8 mouse cellular contexts compared by ENCODE assay signal in the genomic region with DNA sequence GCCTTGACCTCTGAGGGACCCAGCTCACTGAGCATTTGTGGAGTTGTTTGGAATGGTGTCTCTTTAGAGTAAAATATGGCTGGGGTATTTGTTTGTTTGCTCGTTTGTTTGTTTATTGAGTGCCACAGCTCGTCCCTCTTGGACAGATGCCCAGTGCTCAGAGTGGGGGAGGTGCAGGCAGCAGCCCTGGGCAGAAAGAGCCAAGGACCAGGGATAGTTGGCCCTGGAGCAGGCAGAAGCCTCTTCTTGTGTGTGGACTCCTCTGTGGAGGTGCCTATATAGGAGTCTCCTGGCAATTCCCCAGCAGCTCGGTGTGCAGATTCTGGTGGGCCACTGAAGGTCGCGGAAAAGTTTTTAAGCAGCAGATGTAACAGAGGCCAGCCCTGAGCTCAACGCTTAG.
DNase-seq lines count a peak whose midpoint lies in the region; ATAC-seq lines count a peak whose summit lies in the region.

No protein-coding gene starts in this region.

- H3K27ac ChIP-seq in embryonic facial prominence, embryonic 12.5 days, result no peak overlapping the region
- H3K27ac ChIP-seq in hindbrain, embryonic 12.5 days, result no peak overlapping the region
- H3K27ac ChIP-seq in midbrain, embryonic 14.5 days (replicated peaks; ENCODE audit: low read depth, low read length), result no peak overlapping the region

- H3K4me3 ChIP-seq in embryonic facial prominence, embryonic 12.5 days, result peak overlapping the region; percentile 66; the same call in 1 of the 2 replicates
- peak overlapping the region; percentile 65; the same call in 1 of the 2 replicates for H3K4me3 ChIP-seq in hindbrain, embryonic 12.5 days
- H3K4me3 ChIP-seq in midbrain, embryonic 14.5 days (replicated peaks; ENCODE audit: low read depth, low read length), result peak overlapping the region; percentile 61

- WGBS in embryonic facial prominence, embryonic 12.5 days, result 22% methylated on average over 6 of the region's 6 CpGs
- 41% methylated on average over 6 of the region's 6 CpGs for WGBS in hindbrain, embryonic 12.5 days
- WGBS in midbrain, embryonic 14.5 days, result 39% methylated on average over 6 of the region's 6 CpGs

- H3K4me2 ChIP-seq in embryonic facial prominence, embryonic 12.5 days (replicated peaks), result peak overlapping the region; percentile 100
- peak overlapping the region; percentile 100 for H3K4me2 ChIP-seq in hindbrain, embryonic 12.5 days (replicated peaks)
- H3K4me2 ChIP-seq in midbrain, embryonic 14.5 days (ENCODE audit: low read length), result peak overlapping the region; percentile 100

- peaks cover 22% of the 10 kb centered on the region for H3K27me3 ChIP-seq in embryonic facial prominence, embryonic 12.5 days
- H3K27me3 ChIP-seq in hindbrain, embryonic 12.5 days, result peaks cover 28% of the 10 kb centered on the region; the same call in 1 of the 2 replicates
- no peaks in the 10 kb centered on the region for H3K27me3 ChIP-seq in midbrain, embryonic 14.5 days (ENCODE audit: control insufficient read depth, insufficient read depth, low read length)

- no peak overlapping the region for H3K9ac ChIP-seq in embryonic facial prominence, embryonic 12.5 days
- H3K9ac ChIP-seq in hindbrain, embryonic 12.5 days, result no peak overlapping the region
- no peak overlapping the region for H3K9ac ChIP-seq in midbrain, embryonic 14.5 days (replicated peaks; ENCODE audit: low read length)

- ATAC-seq in embryonic facial prominence, embryonic 12.5 days (ENCODE audit: insufficient number of reproducible peaks, insufficient read depth, low FRiP score, low TSS enrichment), result no peak
- ATAC-seq in hindbrain, embryonic 12.5 days (ENCODE audit: low FRiP score), result peak; percentile 43; the same call in 1 of the 2 replicates
- ATAC-seq in midbrain, embryonic 14.5 days (ENCODE audit: low FRiP score, low TSS enrichment), result peak; percentile 53; the same call in 1 of the 2 replicates

- no peaks in the 10 kb centered on the region for H3K36me3 ChIP-seq in embryonic facial prominence, embryonic 12.5 days
- H3K36me3 ChIP-seq in hindbrain, embryonic 12.5 days, result no peaks in the 10 kb centered on the region
- H3K36me3 ChIP-seq in midbrain, embryonic 14.5 days (ENCODE audit: control insufficient read depth, insufficient read depth, low read length), result no peaks in the 10 kb centered on the region

- peak; percentile 76 to 77 for DNase-seq in right cerebral cortex, postnatal 10 days (ENCODE audit: low spot score in 2 of 2)
- DNase-seq in right cerebral cortex, adult 18-20 months, result no peak
- peak; percentile 63 to 80 for DNase-seq in layer of hippocampus, postnatal 10 days (ENCODE audit: low spot score in 2 of 2)
- DNase-seq in midbrain, embryonic 14.5 days, result peak; percentile 65
- DNase-seq in spleen, postnatal 36 days (ENCODE audit: low spot score in 2 of 2), result no peak
- no peak for DNase-seq in yolk sac, embryonic 10.5 days (ENCODE audit: low spot score)

- H3K9me3 ChIP-seq in embryonic facial prominence, embryonic 12.5 days, result no peaks in the 10 kb centered on the region
- no peaks in the 10 kb centered on the region for H3K9me3 ChIP-seq in hindbrain, embryonic 12.5 days (replicated peaks)
- no peaks in the 10 kb centered on the region for H3K9me3 ChIP-seq in midbrain, embryonic 14.5 days (ENCODE audit: control insufficient read depth, low read length)

- peaks cover 15% of the 10 kb centered on the region; the same call in 1 of the 2 replicates for H3K4me1 ChIP-seq in embryonic facial prominence, embryonic 12.5 days
- H3K4me1 ChIP-seq in hindbrain, embryonic 12.5 days, result peaks cover 21% of the 10 kb centered on the region
- H3K4me1 ChIP-seq in midbrain, embryonic 14.5 days (ENCODE audit: control insufficient read depth, insufficient read depth, low read length), result peaks cover 20% of the 10 kb centered on the region

Comparison
In these comparisons a context has a peak if more than half of its experiments do, and no peak if none do; other contexts are left out.
1. DNase-seq: peak in right cerebral cortex, postnatal 10 days (2 of 2), layer of hippocampus, postnatal 10 days (2 of 2) and midbrain, embryonic 14.5 days (single experiment); none in right cerebral cortex, adult 18-20 months (single experiment), spleen, postnatal 36 days (0 of 2) and yolk sac, embryonic 10.5 days (single experiment).
2. Peak in every context shown above with its lines, with median percentiles within 50 percentile points of each other: H3K4me2 ChIP-seq and H3K4me3 ChIP-seq.